Mouse (Mus musculus): ENCODE measurements around the gene Capsl. TPM values are rescaled to one million over a fixed set of nuclear protein-coding genes. Genes with fewer than 3 reads are reported as not detected.

Capsl gene
- polyA plus RNA-seq, 1 experiment from 2014 or later: 0.23 TPM

Other genes with a start within 250 kb of the Capsl start
- gene Ugt3a1, start 159.1 kb upstream of the Capsl start, polyA plus RNA-seq (2014; fragmentation: Nextera tagmentation; extraction: Ambion mirVana): not detected in 2 replicates
- not detected in 2 replicates for gene Ugt3a2, start 100.5 kb upstream of the Capsl start, polyA plus RNA-seq (2014; fragmentation: Nextera tagmentation; extraction: Ambion mirVana)
- gene Il7r, start 94.1 kb downstream of the Capsl start, polyA plus RNA-seq (2014; fragmentation: Nextera tagmentation; extraction: Ambion mirVana): 0.16 and 0.55 TPM in 2 replicates

Data from heart, embryonic 11.5 days (tissue).